Mouse (Mus musculus) right cerebral cortex, postnatal 25 days (tissue): ENCODE results near the gene Vwa8.
A peak's percentile ranks its signal among the peaks of the same experiment; 100 is the strongest.
"Not testable (repeated sequence)": the region's sequence is repeated elsewhere in the genome, so short reads cannot be mapped to it uniquely, and the experiment has no call there.

ENCODE experiments used
- DNase-seq: peaks from one replicate; pipeline ENCODE4 v3.0.0; 2022

Vwa8 gene

GRCm38 (mm10) chr14:78987543-78987942 lies 138.7 kb downstream of the Vwa8 start:
- DNase-seq: peak; percentile 19

- DNase-seq: no peak
Measured at GRCm38 (mm10) chr14:78992456-78992855, 143.6 kb downstream of the Vwa8 start.

GRCm38 (mm10) chr14:78993515-78993914 lies 144.7 kb downstream of the Vwa8 start:
- DNase-seq: no peak

- no peak for DNase-seq
Measured at GRCm38 (mm10) chr14:78996359-78996758, 147.5 kb downstream of the Vwa8 start.

- no peak for DNase-seq
Measured at GRCm38 (mm10) chr14:79003576-79003975, 154.7 kb downstream of the Vwa8 start.

GRCm38 (mm10) chr14:79017710-79018109 lies 168.9 kb downstream of the Vwa8 start:
- not testable (repeated sequence) for DNase-seq

- no peak for DNase-seq
Measured at GRCm38 (mm10) chr14:79018564-79018963, 169.7 kb downstream of the Vwa8 start.

GRCm38 (mm10) chr14:79021725-79022124 lies 172.9 kb downstream of the Vwa8 start:
- DNase-seq: no peak

- no peak for DNase-seq
Measured at GRCm38 (mm10) chr14:79028996-79029575, 180.2 kb downstream of the Vwa8 start.

- DNase-seq: no peak
Measured at GRCm38 (mm10) chr14:79030715-79031114, 181.9 kb downstream of the Vwa8 start.

GRCm38 (mm10) chr14:79031230-79031740 lies 182.4 kb downstream of the Vwa8 start:
- no peak for DNase-seq

GRCm38 (mm10) chr14:79033396-79033795 lies 184.5 kb downstream of the Vwa8 start:
- DNase-seq: no peak

- DNase-seq: no peak
Measured at GRCm38 (mm10) chr14:79034511-79034913, 185.7 kb downstream of the Vwa8 start.

GRCm38 (mm10) chr14:79035575-79035974 lies 186.7 kb downstream of the Vwa8 start:
- DNase-seq: no peak

- DNase-seq: no peak
Measured at GRCm38 (mm10) chr14:79047186-79047585, 198.3 kb downstream of the Vwa8 start.

GRCm38 (mm10) chr14:79047956-79048355 lies 199.1 kb downstream of the Vwa8 start:
- DNase-seq: no peak

GRCm38 (mm10) chr14:79049544-79049943 lies 200.7 kb downstream of the Vwa8 start:
- DNase-seq: no peak

GRCm38 (mm10) chr14:79065636-79066035 lies 216.8 kb downstream of the Vwa8 start:
- DNase-seq: no peak

- DNase-seq: no peak
Measured at GRCm38 (mm10) chr14:79069515-79069914, 220.7 kb downstream of the Vwa8 start.

GRCm38 (mm10) chr14:79074786-79075185 lies 225.9 kb downstream of the Vwa8 start:
- no peak for DNase-seq

- no peak for DNase-seq
Measured at GRCm38 (mm10) chr14:79076560-79077300, 227.9 kb downstream of the Vwa8 start.

GRCm38 (mm10) chr14:79083573-79083972 lies 234.7 kb downstream of the Vwa8 start:
- DNase-seq: no peak

GRCm38 (mm10) chr14:79086006-79086405 lies 237.2 kb downstream of the Vwa8 start:
- no peak for DNase-seq

- DNase-seq: no peak
Measured at GRCm38 (mm10) chr14:79089464-79089863, 240.6 kb downstream of the Vwa8 start.
